Comparison of ENCODE assay signal across 7 mouse cellular contexts in the genomic region with DNA sequence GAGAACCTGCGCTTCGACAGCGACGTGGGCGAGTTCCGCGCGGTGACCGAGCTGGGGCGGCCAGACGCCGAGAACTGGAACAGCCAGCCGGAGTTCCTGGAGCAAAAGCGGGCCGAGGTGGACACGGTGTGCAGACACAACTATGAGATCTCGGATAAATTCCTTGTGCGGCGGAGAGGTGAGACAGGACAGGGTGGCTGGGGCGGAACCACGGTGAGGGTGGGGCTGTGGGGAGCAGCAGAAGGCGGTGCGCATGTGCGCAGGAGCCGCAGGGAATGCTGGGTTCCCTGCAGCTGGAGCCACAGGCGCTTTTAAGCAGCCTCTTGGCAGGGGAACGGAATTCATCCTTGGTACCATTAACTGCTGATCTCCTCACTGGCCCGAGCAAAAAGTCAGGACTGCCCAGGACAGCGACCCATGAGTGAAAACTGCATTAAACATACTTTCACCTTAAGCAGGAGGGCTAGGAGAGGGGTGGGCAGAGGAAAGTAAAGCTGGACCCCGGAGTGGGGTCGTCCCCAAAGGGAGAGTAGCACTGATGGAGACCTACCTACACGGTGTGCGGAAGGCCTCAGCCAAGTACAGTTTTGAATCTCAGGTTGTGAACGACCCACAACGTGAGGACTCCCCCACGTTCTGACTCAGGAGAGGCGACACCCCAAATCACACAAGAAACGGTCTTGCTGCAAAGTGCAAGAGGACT. TPM values are rescaled to one million over a fixed set of nuclear protein-coding genes. Genes with fewer than 3 reads are reported as not detected.
DNase-seq lines count a peak whose midpoint lies in the region; ATAC-seq lines count a peak whose summit lies in the region.

No protein-coding gene starts in this region.

- DNase-seq in liver = peak; percentile 67

- H3K4me3 ChIP-seq in brown adipose tissue, adult 24 weeks (ENCODE audit: insufficient read depth, low read depth, low read length) = peak overlapping the region; percentile 92
- peak overlapping the region; percentile 64 for H3K4me3 ChIP-seq in embryonic facial prominence, embryonic 15.5 days (replicated peaks)
- H3K4me3 ChIP-seq in heart, embryonic 12.5 days = peak overlapping the region; percentile 60
- H3K4me3 ChIP-seq in kidney, embryonic 15.5 days (replicated peaks) = peak overlapping the region; percentile 61
- H3K4me3 ChIP-seq in midbrain, embryonic 15.5 days = peak overlapping the region; percentile 51
- H3K4me3 ChIP-seq in stomach, embryonic 16.5 days (replicated peaks; ENCODE audit: low read length) = peak overlapping the region; percentile 66

- peak overlapping the region; percentile 74 for H3K4me2 ChIP-seq in embryonic facial prominence, embryonic 15.5 days (replicated peaks)
- H3K4me2 ChIP-seq in heart, embryonic 12.5 days = peak overlapping the region; percentile 81
- H3K4me2 ChIP-seq in kidney, embryonic 15.5 days = peak overlapping the region; percentile 73
- peak overlapping the region; percentile 59 for H3K4me2 ChIP-seq in midbrain, embryonic 15.5 days
- H3K4me2 ChIP-seq in stomach, embryonic 16.5 days (ENCODE audit: low read depth, low read length) = peak overlapping the region; percentile 63

- no peaks in the 10 kb centered on the region for H3K9me3 ChIP-seq in embryonic facial prominence, embryonic 15.5 days (replicated peaks)
- no peaks in the 10 kb centered on the region for H3K9me3 ChIP-seq in heart, embryonic 12.5 days (replicated peaks)
- no peaks in the 10 kb centered on the region for H3K9me3 ChIP-seq in kidney, embryonic 15.5 days (replicated peaks)
- no peaks in the 10 kb centered on the region for H3K9me3 ChIP-seq in midbrain, embryonic 15.5 days
- H3K9me3 ChIP-seq in stomach, embryonic 16.5 days (replicated peaks; ENCODE audit: control insufficient read depth, low read length) = no peaks in the 10 kb centered on the region

- WGBS in embryonic facial prominence, embryonic 15.5 days = 19% methylated on average over 38 of the region's 38 CpGs
- WGBS in heart, embryonic 12.5 days = 23% methylated on average over 38 of the region's 38 CpGs
- 21% methylated on average over 38 of the region's 38 CpGs for WGBS in kidney, embryonic 15.5 days
- 24% methylated on average over 38 of the region's 38 CpGs for WGBS in midbrain, embryonic 15.5 days
- WGBS in stomach, embryonic 16.5 days = 20% methylated on average over 38 of the region's 38 CpGs

- no peaks in the 10 kb centered on the region for H3K4me1 ChIP-seq in brown adipose tissue, adult 24 weeks (ENCODE audit: control insufficient read depth, insufficient read depth, insufficient read length, low read length)
- 0 out of 2 replicates have a peak, but pooled peaks cover 8% of the 10 kb centered on the region for H3K4me1 ChIP-seq in embryonic facial prominence, embryonic 15.5 days
- no peaks in the 10 kb centered on the region for H3K4me1 ChIP-seq in heart, embryonic 12.5 days (replicated peaks)
- H3K4me1 ChIP-seq in kidney, embryonic 15.5 days = peaks cover 10% of the 10 kb centered on the region; the same call in 1 of the 2 replicates
- peaks cover 4% of the 10 kb centered on the region; the same call in 1 of the 2 replicates for H3K4me1 ChIP-seq in midbrain, embryonic 15.5 days
- H3K4me1 ChIP-seq in stomach, embryonic 16.5 days (ENCODE audit: control insufficient read depth, insufficient read depth, low read length) = no peaks in the 10 kb centered on the region

- H3K27ac ChIP-seq in brown adipose tissue, adult 24 weeks (replicated peaks; ENCODE audit: low read depth, low read length) = peak overlapping the region; percentile 65
- H3K27ac ChIP-seq in embryonic facial prominence, embryonic 15.5 days (replicated peaks) = 0 out of 2 replicates have a peak overlapping the region, but pooled peaks have one; percentile 44
- 0 out of 2 replicates have a peak overlapping the region, but pooled peaks have one; percentile 19 for H3K27ac ChIP-seq in heart, embryonic 12.5 days (ENCODE audit: poor library complexity, severe bottlenecking)
- H3K27ac ChIP-seq in kidney, embryonic 15.5 days = peak overlapping the region; percentile 70
- H3K27ac ChIP-seq in midbrain, embryonic 15.5 days = peak overlapping the region; percentile 61
- H3K27ac ChIP-seq in stomach, embryonic 16.5 days (ENCODE audit: low read length) = no peak overlapping the region; the same call in 1 of the 2 replicates

- no peaks in the 10 kb centered on the region; the same call in 1 of the 2 replicates for H3K27me3 ChIP-seq in embryonic facial prominence, embryonic 15.5 days
- H3K27me3 ChIP-seq in heart, embryonic 12.5 days (replicated peaks) = peaks cover 5% of the 10 kb centered on the region; the same call in 1 of the 2 replicates
- no peaks in the 10 kb centered on the region for H3K27me3 ChIP-seq in kidney, embryonic 15.5 days
- 0 out of 2 replicates have a peak, but pooled peaks cover 3% of the 10 kb centered on the region for H3K27me3 ChIP-seq in midbrain, embryonic 15.5 days (replicated peaks)
- H3K27me3 ChIP-seq in stomach, embryonic 16.5 days (ENCODE audit: control insufficient read depth, insufficient read depth, low read length) = no peaks in the 10 kb centered on the region

- peak; percentile 80 for ATAC-seq in embryonic facial prominence, embryonic 15.5 days (ENCODE audit: insufficient number of reproducible peaks, low FRiP score, low TSS enrichment, low read depth)
- peak; percentile 72 for ATAC-seq in heart, embryonic 12.5 days (ENCODE audit: insufficient number of reproducible peaks, low FRiP score)
- peak; percentile 82 for ATAC-seq in kidney, embryonic 15.5 days (replicated peaks; ENCODE audit: low FRiP score)
- peak; percentile 88 for ATAC-seq in midbrain, embryonic 15.5 days (replicated peaks)
- peak; percentile 86 for ATAC-seq in stomach, embryonic 16.5 days (ENCODE audit: insufficient read depth, low FRiP score)

- H3K36me3 ChIP-seq in embryonic facial prominence, embryonic 15.5 days = no peaks in the 10 kb centered on the region
- no peaks in the 10 kb centered on the region for H3K36me3 ChIP-seq in heart, embryonic 12.5 days
- no peaks in the 10 kb centered on the region for H3K36me3 ChIP-seq in kidney, embryonic 15.5 days
- H3K36me3 ChIP-seq in midbrain, embryonic 15.5 days (replicated peaks) = no peaks in the 10 kb centered on the region
- H3K36me3 ChIP-seq in stomach, embryonic 16.5 days (ENCODE audit: control insufficient read depth, insufficient read depth, low read length) = no peaks in the 10 kb centered on the region

- peak overlapping the region; percentile 57; the same call in 1 of the 2 replicates for H3K9ac ChIP-seq in embryonic facial prominence, embryonic 15.5 days
- H3K9ac ChIP-seq in heart, embryonic 12.5 days = peak overlapping the region; percentile 72
- peak overlapping the region; percentile 59 for H3K9ac ChIP-seq in kidney, embryonic 15.5 days
- H3K9ac ChIP-seq in midbrain, embryonic 15.5 days = peak overlapping the region; percentile 47
- peak overlapping the region; percentile 79 for H3K9ac ChIP-seq in stomach, embryonic 16.5 days (ENCODE audit: low read length)

RNA-seq across cellular contexts. Expression of gene H2-Eb1, which starts 4.2 kb away (rescaled TPM):
- polyA plus RNA-seq in brown adipose tissue, adult 24 weeks (2012; ENCODE audit: insufficient read depth, insufficient read length, missing spikeins) = 93.0 and 109 TPM in 2 replicates
- 3.6 and 5.0 TPM in 2 replicates for polyA plus RNA-seq in embryonic facial prominence, embryonic 15.5 days (2015; fragmentation: Nextera tagmentation; extraction: Ambion mirVana)
- polyA plus RNA-seq in heart, embryonic 12.5 days (2016; fragmentation: Nextera tagmentation; extraction: Ambion mirVana) = 1.4 and 2.6 TPM in 2 replicates
- 6.2 and 6.9 TPM in 2 replicates for polyA plus RNA-seq in kidney, embryonic 15.5 days (2015; fragmentation: Nextera tagmentation; extraction: Ambion mirVana)
- 2.9 and 3.1 TPM in 2 replicates for polyA plus RNA-seq in midbrain, embryonic 15.5 days (2015; fragmentation: Nextera tagmentation; extraction: Ambion mirVana)
- polyA plus RNA-seq in stomach, embryonic 16.5 days (2015; fragmentation: Nextera tagmentation; extraction: Ambion mirVana) = 4.0 and 5.9 TPM in 2 replicates

RNA-seq across cellular contexts. Expression of gene H2-Eb2, which starts 15.6 kb away (rescaled TPM):
- not detected in 2 replicates for polyA plus RNA-seq in brown adipose tissue, adult 24 weeks (2012; ENCODE audit: insufficient read depth, insufficient read length, missing spikeins)
- polyA plus RNA-seq in embryonic facial prominence, embryonic 15.5 days (2015; fragmentation: Nextera tagmentation; extraction: Ambion mirVana) = not detected in 2 replicates
- polyA plus RNA-seq in heart, embryonic 12.5 days (2016; fragmentation: Nextera tagmentation; extraction: Ambion mirVana) = not detected in 2 replicates
- polyA plus RNA-seq in kidney, embryonic 15.5 days (2015; fragmentation: Nextera tagmentation; extraction: Ambion mirVana) = not detected in 2 replicates
- polyA plus RNA-seq in midbrain, embryonic 15.5 days (2015; fragmentation: Nextera tagmentation; extraction: Ambion mirVana) = 0.08 and 0.19 TPM in 2 replicates
- not detected in 2 replicates for polyA plus RNA-seq in stomach, embryonic 16.5 days (2015; fragmentation: Nextera tagmentation; extraction: Ambion mirVana)

RNA-seq across cellular contexts. Expression of gene H2-Aa, which starts 22.2 kb away (rescaled TPM):
- polyA plus RNA-seq in brown adipose tissue, adult 24 weeks (2012; ENCODE audit: insufficient read depth, insufficient read length, missing spikeins) = 181 and 183 TPM in 2 replicates
- 2.7 and 4.6 TPM in 2 replicates for polyA plus RNA-seq in embryonic facial prominence, embryonic 15.5 days (2015; fragmentation: Nextera tagmentation; extraction: Ambion mirVana)
- 0.20 and 0.33 TPM in 2 replicates for polyA plus RNA-seq in heart, embryonic 12.5 days (2016; fragmentation: Nextera tagmentation; extraction: Ambion mirVana)
- polyA plus RNA-seq in kidney, embryonic 15.5 days (2015; fragmentation: Nextera tagmentation; extraction: Ambion mirVana) = 2.1 and 2.3 TPM in 2 replicates
- polyA plus RNA-seq in midbrain, embryonic 15.5 days (2015; fragmentation: Nextera tagmentation; extraction: Ambion mirVana) = 0.30 and 0.61 TPM in 2 replicates
- 5.7 and 7.9 TPM in 2 replicates for polyA plus RNA-seq in stomach, embryonic 16.5 days (2015; fragmentation: Nextera tagmentation; extraction: Ambion mirVana)

RNA-seq across cellular contexts. Expression of gene Btnl2, which starts 44.8 kb away (rescaled TPM):
- polyA plus RNA-seq in brown adipose tissue, adult 24 weeks (2012; ENCODE audit: insufficient read depth, insufficient read length, missing spikeins) = 0.67 TPM in 1 of 2 replicates, not detected in the other
- 0.24 and 0.30 TPM in 2 replicates for polyA plus RNA-seq in embryonic facial prominence, embryonic 15.5 days (2015; fragmentation: Nextera tagmentation; extraction: Ambion mirVana)
- polyA plus RNA-seq in heart, embryonic 12.5 days (2016; fragmentation: Nextera tagmentation; extraction: Ambion mirVana) = 0.09 TPM in 1 of 2 replicates, not detected in the other
- polyA plus RNA-seq in kidney, embryonic 15.5 days (2015; fragmentation: Nextera tagmentation; extraction: Ambion mirVana) = 0.08 and 0.16 TPM in 2 replicates
- polyA plus RNA-seq in midbrain, embryonic 15.5 days (2015; fragmentation: Nextera tagmentation; extraction: Ambion mirVana) = not detected in 2 replicates
- 1.3 and 1.4 TPM in 2 replicates for polyA plus RNA-seq in stomach, embryonic 16.5 days (2015; fragmentation: Nextera tagmentation; extraction: Ambion mirVana)

RNA-seq across cellular contexts. Expression of gene H2-Ab1, which starts 52.3 kb away (rescaled TPM):
- 71.7 and 90.6 TPM in 2 replicates for polyA plus RNA-seq in brown adipose tissue, adult 24 weeks (2012; ENCODE audit: insufficient read depth, insufficient read length, missing spikeins)
- polyA plus RNA-seq in embryonic facial prominence, embryonic 15.5 days (2015; fragmentation: Nextera tagmentation; extraction: Ambion mirVana) = 10.8 and 11.7 TPM in 2 replicates
- polyA plus RNA-seq in heart, embryonic 12.5 days (2016; fragmentation: Nextera tagmentation; extraction: Ambion mirVana) = 11.8 and 15.2 TPM in 2 replicates
- 23.3 and 27.5 TPM in 2 replicates for polyA plus RNA-seq in kidney, embryonic 15.5 days (2015; fragmentation: Nextera tagmentation; extraction: Ambion mirVana)
- 1.4 and 2.3 TPM in 2 replicates for polyA plus RNA-seq in midbrain, embryonic 15.5 days (2015; fragmentation: Nextera tagmentation; extraction: Ambion mirVana)
- polyA plus RNA-seq in stomach, embryonic 16.5 days (2015; fragmentation: Nextera tagmentation; extraction: Ambion mirVana) = 18.1 and 19.5 TPM in 2 replicates

Comparison
In these comparisons a context has a peak if more than half of its experiments do, and no peak if none do; other contexts are left out.
1. RNA of gene H2-Eb1, which starts 4.2 kb away (polyA plus RNA-seq): 93.0 to 109 TPM in brown adipose tissue, adult 24 weeks; 6.2 to 6.9 TPM in kidney, embryonic 15.5 days, 4.0 to 5.9 TPM in stomach, embryonic 16.5 days, 3.6 to 5.0 TPM in embryonic facial prominence, embryonic 15.5 days, 2.9 to 3.1 TPM in midbrain, embryonic 15.5 days and 1.4 to 2.6 TPM in heart, embryonic 12.5 days; every median in the first group is over 10 times any median in the second.
2. RNA of gene H2-Aa, which starts 22.2 kb away (polyA plus RNA-seq): 181 to 183 TPM in brown adipose tissue, adult 24 weeks; 5.7 to 7.9 TPM in stomach, embryonic 16.5 days, 2.7 to 4.6 TPM in embryonic facial prominence, embryonic 15.5 days, 2.1 to 2.3 TPM in kidney, embryonic 15.5 days, 0.30 to 0.61 TPM in midbrain, embryonic 15.5 days and 0.20 to 0.33 TPM in heart, embryonic 12.5 days; every median in the first group is over 10 times any median in the second.
3. Peak in every context shown above with its lines, with median percentiles within 50 percentile points of each other: H3K4me3 ChIP-seq, ATAC-seq, H3K4me2 ChIP-seq and H3K9ac ChIP-seq.